Mouse (Mus musculus) forebrain, postnatal 0 days (tissue): ENCODE data around the gene Armc12. TPM values are rescaled to one million over a fixed set of nuclear protein-coding genes. Genes with fewer than 3 reads are reported as not detected.

ENCODE experiments used
- ATAC-seq: fragments of 200-750 bp; cut with Nextera tagmentation; 2 replicates; pipeline ENCODE4 v1.8.0; 2017; ENCODE audit warnings: mild to moderate bottlenecking, moderate library complexity
- DNase-seq: peaks from one replicate; pipeline ENCODE4 v3.0.0-alpha.2; 2015
- H3K27ac ChIP-seq: fragments of 300-500 bp; sonication (generic); 2 replicates; pipeline ENCODE4 v1.5.1; 2014; ENCODE audit warnings: low read depth, mild to moderate bottlenecking, antibody characterized with exemption, low read length, moderate library complexity, mixed read lengths
- H3K27me3 ChIP-seq: fragments of 300-500 bp; sonication (generic); 2 replicates; pipeline ENCODE4 v1.6.1; 2014; ENCODE audit warnings: mild to moderate bottlenecking, low read length, mixed read lengths; ENCODE audit not compliant: insufficient read depth
- H3K36me3 ChIP-seq: fragments of 300-500 bp; sonication (generic); 2 replicates; pipeline ENCODE4 v1.6.1; 2014; ENCODE audit warnings: mild to moderate bottlenecking, moderate library complexity; ENCODE audit not compliant: insufficient read depth
- H3K4me1 ChIP-seq: fragments of 300-500 bp; sonication (generic); 2 replicates; pipeline ENCODE4 v1.6.1; 2014; ENCODE audit warnings: antibody characterized with exemption; ENCODE audit not compliant: insufficient read depth
- H3K4me2 ChIP-seq: fragments of 300-500 bp; sonication (generic); 2 replicates; pipeline ENCODE4 v1.6.1; 2014; ENCODE audit warnings: low read depth, mild to moderate bottlenecking, moderate library complexity
- H3K4me3 ChIP-seq: fragments of 300-500 bp; sonication (generic); 2 replicates; pipeline ENCODE4 v1.5.1; 2014; ENCODE audit warnings: low read depth, low read length, mixed read lengths
- H3K9ac ChIP-seq: fragments of 300-500 bp; sonication (generic); 2 replicates; pipeline ENCODE4 v1.6.1; 2014; ENCODE audit warnings: mild to moderate bottlenecking
- H3K9me3 ChIP-seq: fragments of 300-500 bp; sonication (generic); 2 replicates; pipeline ENCODE4 v1.6.1; 2016; ENCODE audit warnings: low read length
- CTCF ChIP-seq: sonication (generic); IDR thresholded peaks from 2 replicates; pipeline ENCODE4 v1.5.1; 2016; ENCODE audit warnings: antibody characterized with exemption, control low read depth, low read depth
- whole genome bisulfite sequencing: fragments of 180-500 bp; shearing (Covaris S2); extraction: QIAGEN DNeasy Blood & Tissue Kit; methylation state at CpG from one replicate; pipeline ENCODE4 v1.1.7; 2014; 5-methylcytosine and 5-hydroxymethylcytosine counted together
- polyA plus RNA-seq: library from polyadenylated mRNA; unstranded; fragments of >200 nt; fragmentation: Nextera tagmentation; extraction: Ambion mirVana; gene quantifications from 2 replicates; pipeline ENCODE4 v1.2.1, GENCODE M21; 2015
- total RNA-seq: library from RNA; depleted of rRNA; stranded (reverse); fragments of >200 nt; gene quantifications from 2 replicates; pipeline ENCODE4 v1.2.3, GENCODE M21; 2014

The Armc12 gene
- total and polyA plus RNA-seq, 2 experiments from 2014 or later = not detected

DNA sequence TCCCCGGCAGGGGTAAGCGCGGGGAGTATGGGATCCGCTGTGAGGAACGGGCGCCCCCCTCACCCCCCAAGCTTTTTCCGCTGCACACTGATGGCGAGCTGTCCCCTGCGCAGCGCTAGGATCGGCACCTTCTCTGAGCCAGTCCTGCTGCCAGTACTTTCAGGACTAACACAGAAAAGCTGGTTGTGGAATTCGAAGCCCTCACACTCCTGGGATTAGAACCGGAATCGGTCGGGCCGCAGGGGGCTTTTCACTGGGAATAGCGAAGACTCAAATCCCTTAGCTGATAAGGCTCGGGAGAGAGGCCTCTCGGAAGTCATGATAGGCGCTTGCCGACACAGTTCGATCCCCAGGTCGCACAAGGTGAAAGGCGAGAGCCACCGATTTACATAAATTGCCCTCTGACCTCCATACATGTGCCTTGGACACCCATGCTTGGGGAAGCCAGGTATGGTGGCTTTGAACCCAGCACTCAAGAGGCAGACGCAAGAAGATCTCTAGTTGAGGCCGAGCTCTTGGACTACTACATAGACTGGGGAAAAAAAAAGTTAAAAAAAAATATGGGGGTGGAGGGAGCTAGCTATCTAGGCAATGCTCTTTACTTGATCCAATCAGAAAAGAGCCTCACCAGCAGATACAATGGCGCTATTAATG is 7.1 kb upstream of the Armc12 start:
- no peaks in the 10 kb centered on the region for H3K36me3 ChIP-seq
- ATAC-seq (no peak), DNase-seq (no peak)
- no peaks in the 10 kb centered on the region for H3K9me3 ChIP-seq
- TF ChIP-seq CTCF = no peak
- peak overlapping the region; percentile 97 for H3K27ac ChIP-seq
- H3K4me2 ChIP-seq = peak overlapping the region; percentile 86
- peak overlapping the region; percentile 100 for H3K9ac ChIP-seq
- H3K4me3 ChIP-seq = peak overlapping the region; percentile 82
- 8% methylated on average over 28 of the region's 28 CpGs for WGBS
- H3K4me1 ChIP-seq = peaks cover 9% of the 10 kb centered on the region; the same call in 1 of the 2 replicates
- no peaks in the 10 kb centered on the region for H3K27me3 ChIP-seq

DNA sequence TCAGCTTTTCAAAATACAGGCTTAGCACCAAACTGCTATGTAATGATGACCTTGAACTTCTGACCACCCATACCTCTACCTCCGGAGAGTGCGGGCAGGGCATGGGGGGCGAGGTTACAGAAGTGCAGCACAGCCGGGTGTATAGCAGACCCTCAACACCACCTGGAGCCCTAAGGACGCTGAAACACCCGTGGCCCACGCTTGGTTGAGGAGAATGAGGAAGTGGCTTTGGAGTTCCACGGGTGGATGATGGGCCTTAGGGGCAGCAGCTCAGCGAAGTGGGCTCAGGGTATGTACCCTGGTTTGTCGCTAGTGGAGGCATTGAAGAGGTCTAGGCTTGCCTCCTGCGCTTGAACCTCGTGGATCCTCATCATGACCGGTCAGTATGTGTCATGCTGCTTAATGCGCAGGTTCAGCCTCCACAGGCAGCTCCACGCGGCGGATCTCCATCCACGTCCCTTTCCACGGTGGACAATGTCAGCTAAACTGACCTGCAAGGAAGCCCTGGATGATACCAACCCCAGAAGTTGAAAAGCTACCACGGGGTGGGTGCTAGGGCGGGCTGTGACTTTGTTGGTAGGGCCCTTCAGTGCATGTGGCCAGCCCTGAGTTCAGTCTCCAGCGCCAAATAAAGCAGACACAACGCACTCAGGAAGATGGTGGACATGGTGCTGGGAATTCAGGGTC is 6.5 kb upstream of the Armc12 start:
- Histone ChIP-seq H3K4me2 (peak overlapping the region; percentile 86; the same call in 1 of the 2 replicates), H3K9me3 (no peaks in the 10 kb centered on the region), H3K27me3 (no peaks in the 10 kb centered on the region), H3K36me3 (no peaks in the 10 kb centered on the region), H3K27ac (no peak overlapping the region), H3K4me1 (peaks cover 9% of the 10 kb centered on the region; the same call in 1 of the 2 replicates), H3K9ac (no peak overlapping the region), H3K4me3 (no peak overlapping the region)
- 90% methylated on average over 23 of the region's 23 CpGs for WGBS
- TF ChIP-seq CTCF = no peak
- no peak for ATAC-seq
- DNase-seq = no peak

DNA sequence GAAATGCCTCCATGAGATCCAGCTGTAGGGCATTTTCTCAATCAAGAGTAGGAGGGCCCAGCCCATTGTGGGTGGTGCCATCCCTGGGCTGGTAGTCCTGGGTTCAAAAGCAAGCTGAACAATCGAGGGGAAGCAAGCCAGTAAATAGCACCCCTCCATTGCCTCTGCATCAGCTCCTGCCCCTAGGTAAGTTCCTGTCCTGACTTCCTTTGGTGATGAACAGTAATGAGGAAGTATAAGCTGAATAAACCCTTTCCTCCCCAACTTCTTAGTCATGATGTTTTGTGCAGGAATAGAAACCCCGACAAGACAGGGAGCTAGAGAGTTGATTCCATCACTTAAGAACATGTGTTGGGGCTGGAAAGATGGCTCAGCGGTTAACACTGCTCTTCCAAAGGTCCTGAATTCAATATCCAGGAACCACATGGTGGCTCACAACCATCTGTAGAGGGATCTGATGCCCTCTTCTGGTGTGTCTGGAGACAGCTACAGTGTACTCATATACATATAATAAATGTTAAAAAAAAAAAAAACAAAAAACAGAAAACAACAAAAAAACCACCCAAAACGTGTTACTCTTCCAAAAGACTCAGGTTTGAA is 5.7 kb upstream of the Armc12 start:
- Histone ChIP-seq H3K4me3 (no peak overlapping the region), H3K27me3 (no peaks in the 10 kb centered on the region), H3K9me3 (no peaks in the 10 kb centered on the region), H3K36me3 (no peaks in the 10 kb centered on the region), H3K27ac (no peak overlapping the region), H3K9ac (no peak overlapping the region), H3K4me2 (no peak overlapping the region), H3K4me1 (peaks cover 9% of the 10 kb centered on the region; the same call in 1 of the 2 replicates)
- ATAC-seq = no peak
- TF ChIP-seq CTCF = 0 out of 2 replicates have a peak, but pooled peaks have one; percentile 12
- DNase-seq = no peak
- WGBS = 69% methylated on average over 4 of the region's 4 CpGs

DNA sequence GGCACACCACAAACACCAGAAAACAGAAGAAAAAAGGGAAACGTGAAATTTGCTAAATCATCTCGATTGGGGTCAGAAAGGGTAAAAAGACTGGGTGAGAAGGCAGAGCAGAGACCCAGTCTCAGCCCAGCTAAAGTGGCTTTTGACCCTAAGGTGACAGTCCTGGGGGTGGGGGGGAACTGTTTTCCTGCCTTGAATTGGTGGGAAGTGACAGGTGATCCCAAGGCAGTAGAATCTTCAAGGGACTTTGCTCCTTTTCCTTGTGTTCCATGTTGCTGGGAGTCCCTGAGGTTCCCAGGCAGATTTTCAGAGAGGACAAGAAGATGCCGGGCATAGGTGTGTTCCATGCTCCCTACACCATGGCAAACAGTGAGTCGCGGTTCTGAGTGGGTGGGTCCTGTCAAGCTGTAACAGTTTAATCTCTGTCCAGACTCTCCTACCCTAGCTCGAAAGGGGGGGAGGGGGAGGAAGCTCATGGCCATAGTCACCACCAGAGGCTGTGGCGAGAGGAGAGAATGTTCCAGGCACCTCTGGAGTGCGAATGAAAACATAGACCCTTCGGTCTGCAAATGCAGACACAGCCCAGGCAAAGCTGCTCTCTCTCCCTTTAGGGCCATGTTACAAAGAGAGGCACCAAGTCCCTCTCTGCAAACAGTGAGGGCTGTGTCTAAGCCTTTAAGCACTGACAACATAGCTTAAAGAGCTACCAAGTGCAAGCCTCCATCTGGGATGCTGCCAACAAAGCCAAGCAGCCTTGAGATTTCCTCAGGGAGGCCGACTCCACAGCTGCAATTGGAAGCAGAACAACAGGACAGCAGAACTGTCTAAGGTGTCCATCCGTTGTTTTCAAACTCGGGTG is 3.2 kb upstream of the Armc12 start:
- peak overlapping the region; percentile 28 for H3K4me2 ChIP-seq
- no peaks in the 10 kb centered on the region for H3K9me3 ChIP-seq
- DNase-seq (no peak), ATAC-seq (no peak)
- no peak overlapping the region; the same call in 1 of the 2 replicates for H3K27ac ChIP-seq
- 46% methylated on average over 12 of the region's 12 CpGs for WGBS
- H3K36me3 ChIP-seq = no peaks in the 10 kb centered on the region
- H3K4me1 ChIP-seq = 0 out of 2 replicates have a peak, but pooled peaks cover 4% of the 10 kb centered on the region
- no peaks in the 10 kb centered on the region for H3K27me3 ChIP-seq
- H3K9ac ChIP-seq = no peak overlapping the region
- H3K4me3 ChIP-seq = no peak overlapping the region
- TF ChIP-seq CTCF = no peak

DNA sequence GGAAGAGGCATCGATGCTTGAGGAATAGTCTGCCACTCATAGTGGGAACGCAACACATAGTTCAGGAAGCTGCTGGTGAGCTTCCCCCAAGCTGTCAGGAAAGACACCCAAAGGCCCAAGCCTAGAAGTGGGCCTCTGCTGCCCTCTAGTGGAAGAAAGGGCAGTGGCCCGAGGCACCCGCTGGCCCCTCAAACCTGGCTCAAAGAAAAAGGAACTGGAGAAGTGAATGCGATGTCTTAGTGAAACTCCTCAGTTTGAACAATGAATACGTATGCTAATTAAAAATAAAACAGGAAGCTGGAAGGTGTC is 2.6 kb upstream of the Armc12 start:
- TF ChIP-seq CTCF = peak; percentile 97
- H3K9ac ChIP-seq = no peak overlapping the region
- H3K4me3 ChIP-seq = no peak overlapping the region
- no peaks in the 10 kb centered on the region for H3K27me3 ChIP-seq
- ATAC-seq (peak; percentile 67), DNase-seq (peak; percentile 92)
- H3K27ac ChIP-seq = no peak overlapping the region
- peak overlapping the region; percentile 28 for H3K4me2 ChIP-seq
- H3K4me1 ChIP-seq = 0 out of 2 replicates have a peak, but pooled peaks cover 4% of the 10 kb centered on the region
- H3K36me3 ChIP-seq = no peaks in the 10 kb centered on the region
- 2% methylated on average over 6 of the region's 6 CpGs for WGBS
- H3K9me3 ChIP-seq = no peaks in the 10 kb centered on the region

DNA sequence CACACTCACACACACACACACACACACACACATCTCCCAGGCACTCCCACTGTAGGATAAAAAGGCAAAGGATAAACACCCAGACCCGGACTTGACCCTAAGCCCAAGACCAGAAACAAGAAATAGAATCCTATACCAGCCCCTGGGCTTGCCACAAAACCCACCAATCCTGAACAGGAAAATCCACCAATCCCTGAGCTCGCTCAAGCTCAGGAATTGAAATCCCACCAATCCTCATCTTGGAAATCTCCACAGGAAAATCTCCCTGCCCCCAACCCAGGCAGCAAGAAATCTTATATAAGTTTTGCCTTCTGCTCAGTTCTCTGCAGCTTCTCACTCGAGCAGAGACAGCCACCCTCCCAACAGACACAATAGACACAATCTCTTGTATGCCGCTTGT is 1.5 kb upstream of the Armc12 start:
- H3K4me2 ChIP-seq = no peak overlapping the region
- no peak overlapping the region for H3K9ac ChIP-seq
- H3K4me1 ChIP-seq = 0 out of 2 replicates have a peak, but pooled peaks cover 4% of the 10 kb centered on the region
- DNase-seq (no peak), ATAC-seq (0 out of 2 replicates have a peak, but pooled peaks have one; percentile 21)
- WGBS = 70% methylated on average over 4 of the region's 4 CpGs
- no peak overlapping the region for H3K27ac ChIP-seq
- H3K9me3 ChIP-seq = no peaks in the 10 kb centered on the region
- no peaks in the 10 kb centered on the region for H3K27me3 ChIP-seq
- TF ChIP-seq CTCF = no peak
- no peak overlapping the region for H3K4me3 ChIP-seq
- no peaks in the 10 kb centered on the region for H3K36me3 ChIP-seq
